Mouse (Mus musculus): ENCODE results near the gene Adrb1. TPM values are rescaled to one million over a fixed set of nuclear protein-coding genes. Genes with fewer than 3 reads are reported as not detected.

Adrb1 gene
- polyA plus RNA-seq, 1 experiment: 1.0 TPM

GRCm38 (mm10) chr19:56687676-56688075 lies 34.3 kb upstream of the Adrb1 start:
- H3K27ac ChIP-seq (ENCODE audit: insufficient read depth, low read length): no peak overlapping the region
- no peaks in the 10 kb centered on the region for H3K27me3 ChIP-seq (ENCODE audit: control insufficient read depth, insufficient read depth, low read length, poor library complexity, severe bottlenecking)
- no peak overlapping the region for H3K4me3 ChIP-seq (ENCODE audit: low read depth, low read length)
- H3K4me1 ChIP-seq (ENCODE audit: control insufficient read depth, insufficient read depth, low read length): no peaks in the 10 kb centered on the region
- no peak for TF ChIP-seq EP300 (IDR thresholded peaks at IDR 0.05; ENCODE audit: insufficient read depth, low read depth, low read length)
- no peak for TF ChIP-seq POLR2A (IDR thresholded peaks at IDR 0.05; ENCODE audit: insufficient read depth, low read length)
- TF ChIP-seq CTCF (IDR thresholded peaks at IDR 0.05; ENCODE audit: low read depth, low read length): no peak
- H3K9me3 ChIP-seq (replicated peaks; ENCODE audit: control insufficient read depth, insufficient read depth, low read length, poor library complexity, severe bottlenecking): no peaks in the 10 kb centered on the region
- no peak overlapping the region for H3K9ac ChIP-seq (ENCODE audit: low read depth, poor library complexity, severe bottlenecking)
- no peaks in the 10 kb centered on the region for H3K36me3 ChIP-seq (ENCODE audit: control insufficient read depth, insufficient read depth, low read length, poor library complexity, severe bottlenecking)

- H3K9me3 ChIP-seq (replicated peaks; ENCODE audit: control insufficient read depth, insufficient read depth, low read length, poor library complexity, severe bottlenecking): no peaks in the 10 kb centered on the region
- H3K9ac ChIP-seq (ENCODE audit: low read depth, poor library complexity, severe bottlenecking): no peak overlapping the region
- H3K36me3 ChIP-seq (ENCODE audit: control insufficient read depth, insufficient read depth, low read length, poor library complexity, severe bottlenecking): no peaks in the 10 kb centered on the region
- H3K27me3 ChIP-seq (ENCODE audit: control insufficient read depth, insufficient read depth, low read length, poor library complexity, severe bottlenecking): no peaks in the 10 kb centered on the region
- no peak overlapping the region for H3K27ac ChIP-seq (ENCODE audit: insufficient read depth, low read length)
- no peak overlapping the region for H3K4me3 ChIP-seq (ENCODE audit: low read depth, low read length)
- no peak for TF ChIP-seq CTCF (IDR thresholded peaks at IDR 0.05; ENCODE audit: low read depth, low read length)
- TF ChIP-seq POLR2A (IDR thresholded peaks at IDR 0.05; ENCODE audit: insufficient read depth, low read length): no peak
- no peak for TF ChIP-seq EP300 (IDR thresholded peaks at IDR 0.05; ENCODE audit: insufficient read depth, low read depth, low read length)
- no peaks in the 10 kb centered on the region for H3K4me1 ChIP-seq (ENCODE audit: control insufficient read depth, insufficient read depth, low read length)
Observed at GRCm38 (mm10) chr19:56688661-56689335, 33.2 kb upstream of the Adrb1 start.

DNA sequence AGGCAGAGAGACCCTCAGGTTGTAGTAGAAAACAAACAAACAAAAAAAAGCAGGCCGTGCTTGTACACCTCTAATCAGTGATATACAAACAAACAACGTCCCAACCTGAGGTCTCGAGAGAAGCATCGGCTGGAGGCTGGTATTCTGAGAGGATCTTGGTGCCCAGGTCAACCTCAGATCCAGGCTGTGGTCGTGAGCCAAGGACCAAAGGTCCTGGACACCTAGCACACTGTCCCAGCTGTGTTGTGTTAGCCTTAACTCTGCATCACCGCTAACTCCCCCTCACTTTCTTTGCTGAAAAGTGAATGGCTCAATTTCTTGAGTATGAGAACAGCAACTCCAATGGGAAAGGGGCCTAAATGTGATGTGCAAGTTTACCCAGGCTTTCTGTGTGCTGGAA lies 32.5 kb upstream of the Adrb1 start:
- Histone ChIP-seq H3K27ac (ENCODE audit: insufficient read depth, low read length) (no peak overlapping the region), H3K4me1 (ENCODE audit: control insufficient read depth, insufficient read depth, low read length) (no peaks in the 10 kb centered on the region), H3K36me3 (ENCODE audit: control insufficient read depth, insufficient read depth, low read length, poor library complexity, severe bottlenecking) (no peaks in the 10 kb centered on the region), H3K4me3 (ENCODE audit: low read depth, low read length) (no peak overlapping the region), H3K9ac (ENCODE audit: low read depth, poor library complexity, severe bottlenecking) (no peak overlapping the region), H3K9me3 (replicated peaks; ENCODE audit: control insufficient read depth, insufficient read depth, low read length, poor library complexity, severe bottlenecking) (no peaks in the 10 kb centered on the region), H3K27me3 (ENCODE audit: control insufficient read depth, insufficient read depth, low read length, poor library complexity, severe bottlenecking) (no peaks in the 10 kb centered on the region)
- TF ChIP-seq EP300 (IDR thresholded peaks at IDR 0.05; ENCODE audit: insufficient read depth, low read depth, low read length) (no peak), POLR2A (IDR thresholded peaks at IDR 0.05; ENCODE audit: insufficient read depth, low read length) (no peak), CTCF (IDR thresholded peaks at IDR 0.05; ENCODE audit: low read depth, low read length) (no peak)

DNA sequence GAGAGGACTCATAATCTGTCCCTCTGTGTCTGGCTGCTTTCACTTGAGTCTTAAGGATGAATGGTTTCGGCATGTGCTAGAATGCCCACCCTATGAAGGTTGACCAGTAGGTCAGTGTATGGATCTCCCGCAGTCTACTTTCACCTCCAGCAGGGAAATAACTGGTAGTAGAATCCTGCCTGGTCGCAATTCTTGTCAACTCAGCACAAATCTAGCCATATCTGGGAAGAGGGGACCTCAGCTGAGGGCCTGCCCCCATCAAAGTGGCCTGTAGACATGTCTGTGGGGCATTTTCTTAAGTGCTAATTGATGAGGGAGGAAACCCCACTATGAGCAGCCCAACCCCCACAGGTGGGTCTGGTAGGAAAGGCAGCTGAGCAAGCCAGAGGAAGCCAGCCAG lies 30.9 kb upstream of the Adrb1 start:
- Histone ChIP-seq H3K4me3 (ENCODE audit: low read depth, low read length) (no peak overlapping the region), H3K4me1 (ENCODE audit: control insufficient read depth, insufficient read depth, low read length) (no peaks in the 10 kb centered on the region), H3K27ac (ENCODE audit: insufficient read depth, low read length) (no peak overlapping the region), H3K36me3 (ENCODE audit: control insufficient read depth, insufficient read depth, low read length, poor library complexity, severe bottlenecking) (no peaks in the 10 kb centered on the region), H3K27me3 (ENCODE audit: control insufficient read depth, insufficient read depth, low read length, poor library complexity, severe bottlenecking) (no peaks in the 10 kb centered on the region), H3K9ac (ENCODE audit: low read depth, poor library complexity, severe bottlenecking) (no peak overlapping the region), H3K9me3 (replicated peaks; ENCODE audit: control insufficient read depth, insufficient read depth, low read length, poor library complexity, severe bottlenecking) (no peaks in the 10 kb centered on the region)
- TF ChIP-seq POLR2A (IDR thresholded peaks at IDR 0.05; ENCODE audit: insufficient read depth, low read length) (no peak), CTCF (IDR thresholded peaks at IDR 0.05; ENCODE audit: low read depth, low read length) (no peak), EP300 (IDR thresholded peaks at IDR 0.05; ENCODE audit: insufficient read depth, low read depth, low read length) (no peak)

GRCm38 (mm10) chr19:56692451-56692850 lies 29.5 kb upstream of the Adrb1 start:
- H3K27me3 ChIP-seq (ENCODE audit: control insufficient read depth, insufficient read depth, low read length, poor library complexity, severe bottlenecking): no peaks in the 10 kb centered on the region
- TF ChIP-seq POLR2A (IDR thresholded peaks at IDR 0.05; ENCODE audit: insufficient read depth, low read length) (no peak), CTCF (IDR thresholded peaks at IDR 0.05; ENCODE audit: low read depth, low read length) (no peak), EP300 (IDR thresholded peaks at IDR 0.05; ENCODE audit: insufficient read depth, low read depth, low read length) (no peak)
- no peaks in the 10 kb centered on the region for H3K9me3 ChIP-seq (replicated peaks; ENCODE audit: control insufficient read depth, insufficient read depth, low read length, poor library complexity, severe bottlenecking)
- no peak overlapping the region for H3K4me3 ChIP-seq (ENCODE audit: low read depth, low read length)
- no peak overlapping the region for H3K9ac ChIP-seq (ENCODE audit: low read depth, poor library complexity, severe bottlenecking)
- H3K4me1 ChIP-seq (ENCODE audit: control insufficient read depth, insufficient read depth, low read length): no peaks in the 10 kb centered on the region
- H3K27ac ChIP-seq (ENCODE audit: insufficient read depth, low read length): no peak overlapping the region
- H3K36me3 ChIP-seq (ENCODE audit: control insufficient read depth, insufficient read depth, low read length, poor library complexity, severe bottlenecking): no peaks in the 10 kb centered on the region

DNA sequence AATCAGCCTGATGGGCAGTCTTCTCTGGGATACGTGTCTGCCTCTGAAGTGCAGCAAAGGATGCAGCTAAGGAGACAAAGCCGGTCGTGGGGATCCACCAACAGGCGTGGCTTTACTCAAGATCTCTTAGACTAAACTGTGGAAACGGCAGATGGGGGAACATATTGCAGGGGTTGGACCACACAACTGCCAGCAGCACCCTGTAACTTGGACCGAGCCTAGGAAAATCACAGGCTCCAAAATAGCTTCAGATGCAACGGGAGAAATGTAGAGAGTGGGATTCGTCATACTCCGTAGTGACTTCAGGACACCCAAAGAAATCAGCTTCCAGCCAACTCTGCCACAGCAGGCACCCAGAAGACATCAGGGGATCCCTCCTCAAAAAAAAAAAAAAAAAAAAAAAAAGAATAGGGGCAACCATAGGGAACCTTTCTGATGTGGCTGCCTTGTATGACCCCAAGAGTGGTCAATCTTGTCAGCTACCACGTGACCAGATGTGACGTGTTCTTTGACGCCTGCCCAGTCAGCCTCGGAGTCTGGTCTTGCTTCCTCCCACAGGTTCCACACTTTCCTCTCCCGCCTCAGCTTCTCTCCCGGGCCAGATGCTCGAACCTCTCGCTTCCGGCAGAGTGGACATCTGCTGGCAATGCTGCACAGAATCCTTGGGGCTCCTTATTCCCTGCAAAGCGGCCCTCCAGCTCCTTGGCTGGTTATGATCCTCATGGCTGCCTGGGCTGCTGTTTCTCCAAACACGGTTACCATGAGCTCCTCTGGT lies 24.4 kb upstream of the Adrb1 start:
- Histone ChIP-seq H3K36me3 (ENCODE audit: control insufficient read depth, insufficient read depth, low read length, poor library complexity, severe bottlenecking) (no peaks in the 10 kb centered on the region), H3K4me3 (ENCODE audit: low read depth, low read length) (no peak overlapping the region), H3K27me3 (ENCODE audit: control insufficient read depth, insufficient read depth, low read length, poor library complexity, severe bottlenecking) (no peaks in the 10 kb centered on the region), H3K4me1 (ENCODE audit: control insufficient read depth, insufficient read depth, low read length) (no peaks in the 10 kb centered on the region), H3K9ac (ENCODE audit: low read depth, poor library complexity, severe bottlenecking) (no peak overlapping the region), H3K9me3 (replicated peaks; ENCODE audit: control insufficient read depth, insufficient read depth, low read length, poor library complexity, severe bottlenecking) (no peaks in the 10 kb centered on the region), H3K27ac (ENCODE audit: insufficient read depth, low read length) (no peak overlapping the region)
- TF ChIP-seq POLR2A (IDR thresholded peaks at IDR 0.05; ENCODE audit: insufficient read depth, low read length): no peak
- no peak for TF ChIP-seq CTCF (IDR thresholded peaks at IDR 0.05; ENCODE audit: low read depth, low read length)
- TF ChIP-seq EP300 (IDR thresholded peaks at IDR 0.05; ENCODE audit: insufficient read depth, low read depth, low read length): no peak

Data from ES-Bruce4 (cell line).